Mouse (Mus musculus): ENCODE measurements at regions not wholly inside any gene's neighbourhood (a gene's known extent, or its start where the extent isn't known, plus 50 kb on each side); places are given as distances from the start of the nearest gene placed in this dataset.
A peak's percentile ranks its signal among the peaks of the same experiment; 100 is the strongest.

DNA sequence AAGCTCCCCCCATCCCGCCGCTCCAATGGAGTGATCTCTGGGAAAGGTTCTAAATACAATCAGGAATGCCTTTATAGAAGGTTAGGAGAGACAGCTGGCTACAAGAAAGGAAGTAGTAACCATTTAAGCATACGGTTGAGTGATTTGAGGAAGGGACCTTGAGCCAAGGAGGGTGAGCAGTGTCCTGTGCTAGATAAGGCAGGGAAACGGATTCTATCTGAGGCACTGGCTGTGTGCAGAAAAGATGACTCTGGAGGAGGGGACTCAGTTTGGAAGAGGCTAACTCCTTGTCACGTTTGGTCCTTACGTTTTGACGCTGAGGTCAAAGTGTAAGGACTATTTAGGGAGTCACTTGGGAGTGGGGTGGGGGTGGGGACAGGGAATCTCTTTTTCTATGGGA is 84.3 kb upstream of the 4930535I16Rik start:
- DNase-seq (ENCODE audit: low spot score in 2 of 2), result no peak

DNA sequence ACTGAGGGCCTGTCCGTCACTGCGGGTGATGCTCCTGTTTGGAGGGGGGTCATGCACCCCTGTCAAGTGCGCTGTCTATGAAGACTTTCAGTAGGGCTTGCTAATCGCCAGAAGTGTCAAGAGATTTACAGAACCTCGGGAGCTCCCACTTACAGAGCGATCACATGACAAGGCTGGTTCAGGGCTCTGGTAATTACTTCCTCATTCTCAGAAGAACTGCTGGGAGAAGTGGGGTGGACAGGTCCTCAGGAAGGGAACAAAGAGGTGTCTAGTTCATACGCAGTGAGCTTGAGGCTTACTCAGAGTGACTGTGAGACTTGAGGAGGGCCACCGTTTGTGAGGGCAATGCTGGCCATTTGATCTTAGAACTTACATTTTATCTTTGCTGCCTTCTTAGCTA is 78.0 kb upstream of the 4930535I16Rik start:
- DNase-seq (ENCODE audit: low spot score in 2 of 2), result no peak

DNA sequence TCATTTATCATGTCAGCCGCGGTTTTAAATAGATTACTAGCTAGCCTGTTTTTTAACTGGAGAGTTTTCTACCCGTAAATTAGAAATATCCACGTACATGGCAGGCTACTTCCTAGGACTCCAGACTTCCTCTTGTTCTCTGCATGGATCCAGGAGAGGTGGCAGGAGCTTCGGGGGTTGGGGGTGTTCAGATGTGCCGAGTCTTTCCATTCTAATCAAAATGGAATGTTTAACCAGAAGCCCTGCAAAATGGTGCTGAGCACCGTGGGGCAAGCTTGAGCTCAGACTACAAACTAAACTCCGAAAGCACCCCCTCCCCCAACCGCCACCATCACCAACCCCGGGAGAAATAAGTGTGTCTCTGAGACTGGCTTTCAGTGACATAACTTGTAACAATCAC is 73.4 kb upstream of the 4930535I16Rik start:
- no peak for DNase-seq (ENCODE audit: low spot score in 2 of 2)

DNA sequence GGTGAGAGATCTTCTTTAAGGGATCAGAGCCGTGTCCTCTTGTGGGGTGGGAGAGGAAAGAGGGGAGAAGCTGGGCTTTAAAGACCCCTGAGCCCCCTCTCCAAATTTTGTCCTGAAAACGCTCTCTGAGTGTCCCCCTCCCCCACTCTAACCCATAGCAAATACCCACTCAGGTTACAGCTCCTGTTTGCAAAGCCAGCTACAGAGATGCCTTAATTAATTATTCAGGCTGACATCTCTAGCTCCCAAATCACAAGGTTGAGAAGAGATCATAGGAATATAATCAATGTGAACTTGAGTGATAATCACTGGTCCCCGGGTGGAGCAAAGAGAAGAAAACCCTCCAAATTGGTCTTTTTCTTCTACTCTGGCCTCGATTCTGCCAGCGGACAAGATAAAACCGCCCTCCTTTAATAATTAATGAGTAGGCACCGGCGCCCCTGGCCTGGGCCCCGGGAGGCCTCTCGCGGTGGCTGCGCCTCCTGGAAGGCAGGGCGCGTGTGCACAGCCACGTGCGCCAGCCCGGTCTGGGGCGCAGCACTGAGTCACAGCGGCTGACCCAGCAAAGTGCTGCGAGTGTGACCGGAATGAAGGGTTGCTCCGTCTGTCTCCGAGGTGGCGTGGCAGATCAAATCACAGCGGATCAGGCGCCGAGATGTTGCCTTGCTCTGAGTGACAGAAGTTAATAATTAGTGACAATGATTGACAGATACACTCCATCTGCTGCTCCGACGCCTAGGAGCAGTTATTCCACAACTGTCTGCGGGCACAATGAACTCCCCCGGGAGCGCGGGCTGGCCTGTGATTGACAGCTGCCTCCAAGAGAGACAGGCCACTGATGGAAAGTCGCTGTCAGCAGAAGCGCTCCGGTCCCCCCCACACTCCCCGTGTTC is 72.7 kb upstream of the 4930535I16Rik start:
- peak; percentile 13 to 55 for DNase-seq (ENCODE audit: low spot score in 2 of 2)
